Mouse (Mus musculus) T-cell, adult 66 days (primary cell): ENCODE results near the gene A330070K13Rik. TPM values are rescaled to one million over a fixed set of nuclear protein-coding genes. Genes with fewer than 3 reads are reported as not detected.

ENCODE experiments used
- total RNA-seq, 2 experiments: library from RNA; stranded (reverse); gene quantifications; 3 replicates in 1 of 2; 4 replicates in 1 of 2; pipeline ENCODE4 v1.2.4; 2023

A330070K13Rik gene
- not detected for total RNA-seq

DNA sequence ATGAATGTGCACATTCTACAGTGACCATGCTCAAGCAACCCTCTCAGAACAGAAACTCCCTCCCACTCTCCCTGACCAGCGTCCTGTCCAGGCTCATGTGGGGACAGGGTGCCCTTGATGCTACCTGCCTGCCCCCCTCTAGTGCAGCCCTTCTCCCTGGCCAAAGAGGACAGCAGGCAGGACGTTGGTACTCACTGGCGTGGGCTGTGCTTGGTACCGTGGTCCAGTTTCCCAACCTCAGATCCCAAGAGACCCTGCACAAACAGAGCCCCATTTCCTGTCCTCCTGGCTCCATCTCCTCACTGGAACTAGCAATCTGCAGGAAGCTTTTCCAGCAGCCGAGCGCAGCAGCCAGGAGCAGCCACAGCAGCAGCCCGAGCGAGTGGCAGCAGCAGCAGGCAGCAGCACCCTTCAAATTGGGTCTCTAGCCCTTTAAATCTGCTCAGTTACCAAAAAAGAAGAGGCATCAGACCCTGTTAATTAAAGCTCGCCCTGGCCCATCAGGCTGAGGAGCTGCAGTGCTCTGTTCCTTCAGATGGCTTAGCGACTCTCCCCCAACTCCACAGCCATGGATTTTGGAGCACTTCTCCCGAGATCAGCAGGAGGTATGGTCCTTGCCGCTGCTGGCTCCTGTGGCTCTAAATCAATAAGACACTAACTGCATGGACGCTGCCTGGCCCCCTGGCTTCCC, at the start of gene A330070K13Rik:
TSS of gene A330070K13Rik (minus strand) at position 410 of the 691 bp plus-strand sequence.

DNA sequence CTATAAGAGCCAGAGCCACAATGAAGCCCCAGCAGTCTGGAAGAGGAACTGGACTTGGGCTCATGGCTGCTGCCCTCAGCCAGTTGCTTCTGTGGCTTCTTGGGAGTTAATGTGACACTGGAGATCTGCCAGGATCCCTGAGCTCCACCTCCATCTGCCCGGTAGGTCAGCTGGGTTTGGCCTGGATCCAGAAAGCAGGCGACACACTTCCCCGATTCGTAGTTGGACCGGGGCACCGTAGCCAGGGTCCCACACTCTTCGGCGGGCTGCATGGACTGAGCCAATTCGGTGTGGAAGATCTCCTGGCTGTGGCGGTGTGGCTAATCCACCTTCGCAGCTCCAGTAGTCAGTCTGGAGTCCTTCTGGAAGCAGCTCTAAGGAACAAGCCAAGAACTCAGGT, 15.2 kb downstream of the A330070K13Rik start, which contains the start of gene Caln1:
TSS of gene Caln1 (plus strand) at position 219 of the 400 bp plus-strand sequence.

Other genes starting within 250 kb of the A330070K13Rik start
- 1 to 10 TPM; 2.4 to 3.9 TPM for gene Kctd7, start 239.8 kb downstream of the A330070K13Rik start, total RNA-seq
- gene Rabgef1, start 212.8 kb downstream of the A330070K13Rik start, total RNA-seq: 10 to 100 TPM; 32.7 to 33.5 TPM
- 10 to 100 TPM; 48.2 to 80.5 TPM for gene Tmem248, start 167.6 kb downstream of the A330070K13Rik start, total RNA-seq
- 10 to 100 TPM; 93.5 to 95.2 TPM for gene Sbds, start 129.1 kb downstream of the A330070K13Rik start, total RNA-seq
- gene Tyw1, start 129.0 kb downstream of the A330070K13Rik start, total RNA-seq: 10 to 100 TPM; 26.1 to 30.2 TPM
- gene Caln1, start 15.2 kb downstream of the A330070K13Rik start, total RNA-seq: not detected